Mouse (Mus musculus): Measurements from ENCODE around the gene Gm17482. TPM values are rescaled to one million over a fixed set of nuclear protein-coding genes. Genes with fewer than 3 reads are reported as not detected.

The Gm17482 gene
- not detected in 2 replicates for polyA plus RNA-seq (2015; fragmentation: Nextera tagmentation; extraction: Ambion mirVana)

DNA sequence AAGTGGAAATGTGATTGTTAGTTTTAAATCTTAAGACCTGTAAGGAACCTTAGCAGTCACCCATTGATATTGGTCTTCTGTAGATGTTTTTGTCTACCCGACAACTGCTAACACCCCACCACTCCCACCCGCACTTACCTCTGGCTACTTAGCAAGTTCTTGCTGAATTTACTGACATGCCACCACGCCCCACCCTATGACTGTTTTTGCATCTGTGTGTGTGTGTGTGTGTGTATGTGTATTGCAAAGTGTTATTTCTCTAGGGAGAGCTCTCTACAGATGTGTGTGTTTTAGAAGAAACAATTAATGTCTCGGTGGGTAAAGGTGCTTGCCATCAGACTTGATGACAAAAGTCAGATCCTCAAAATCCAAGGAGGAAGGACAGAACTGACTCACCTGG is at the start of gene Gm17482:
Gm17482 (plus strand) TSS at position 301 of the 400 bp plus-strand sequence.
- Histone ChIP-seq H3K36me3 (no peaks in the 10 kb centered on the region), H3K4me3 (no peak within 1 kb of the TSS), H3K27ac (no peak within 1 kb of the TSS), H3K27me3 (peaks cover 27% of the 10 kb centered on the region), H3K9me3 (replicated peaks) (no peaks in the 10 kb centered on the region), H3K4me1 (replicated peaks) (no peaks in the 10 kb centered on the region), H3K9ac (no peak within 1 kb of the TSS), H3K4me2 (no peak within 1 kb of the TSS)
- 72% methylated on average over 4 of the region's 4 CpGs for whole genome bisulfite sequencing
- ATAC-seq (replicated peaks; ENCODE audit: insufficient number of reproducible peaks, insufficient read depth, low FRiP score, low read depth): no peak

GRCm38 (mm10) chr6:115178826-115179225 is 48.3 kb upstream of the Gm17482 start:
- Histone ChIP-seq H3K4me1 (replicated peaks) (no peaks in the 10 kb centered on the region), H3K27me3 (peaks cover 7% of the 10 kb centered on the region; the same call in 1 of the 2 replicates), H3K4me2 (no peak overlapping the region), H3K27ac (no peak overlapping the region), H3K9me3 (replicated peaks) (no peaks in the 10 kb centered on the region), H3K36me3 (no peaks in the 10 kb centered on the region), H3K9ac (no peak overlapping the region), H3K4me3 (no peak overlapping the region)
- no peak for ATAC-seq (replicated peaks; ENCODE audit: insufficient number of reproducible peaks, insufficient read depth, low FRiP score, low read depth)
- WGBS: 18% methylated on average over 3 of the region's 3 CpGs

DNA sequence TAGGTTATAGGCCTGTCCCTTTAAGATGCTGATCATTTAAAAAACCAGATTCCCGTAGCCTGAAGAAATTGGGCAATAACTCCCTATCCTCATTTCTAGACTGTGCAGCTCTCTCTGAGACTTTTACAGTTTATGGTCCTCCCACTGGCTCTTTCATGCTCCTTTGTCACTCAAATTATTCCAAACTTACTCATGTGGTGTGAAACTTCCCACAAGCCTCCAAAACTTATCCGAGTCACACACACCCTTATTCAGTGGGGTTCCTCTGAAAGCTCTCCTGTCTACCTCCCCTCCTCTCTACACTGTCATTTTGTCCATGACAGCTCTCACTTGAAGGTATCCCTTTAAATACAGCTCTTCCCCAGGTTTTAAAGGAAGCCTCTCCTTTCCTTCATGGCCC is 46.0 kb upstream of the Gm17482 start:
- no peaks in the 10 kb centered on the region for H3K36me3 ChIP-seq
- peaks cover 7% of the 10 kb centered on the region; the same call in 1 of the 2 replicates for H3K27me3 ChIP-seq
- ATAC-seq (replicated peaks; ENCODE audit: insufficient number of reproducible peaks, insufficient read depth, low FRiP score, low read depth): no peak
- no peak overlapping the region for H3K9ac ChIP-seq
- no peak overlapping the region for H3K27ac ChIP-seq
- no peaks in the 10 kb centered on the region for H3K9me3 ChIP-seq (replicated peaks)
- H3K4me2 ChIP-seq: no peak overlapping the region
- H3K4me3 ChIP-seq: no peak overlapping the region
- no peaks in the 10 kb centered on the region for H3K4me1 ChIP-seq (replicated peaks)
- 73% methylated on average over 2 of the region's 2 CpGs for WGBS

DNA sequence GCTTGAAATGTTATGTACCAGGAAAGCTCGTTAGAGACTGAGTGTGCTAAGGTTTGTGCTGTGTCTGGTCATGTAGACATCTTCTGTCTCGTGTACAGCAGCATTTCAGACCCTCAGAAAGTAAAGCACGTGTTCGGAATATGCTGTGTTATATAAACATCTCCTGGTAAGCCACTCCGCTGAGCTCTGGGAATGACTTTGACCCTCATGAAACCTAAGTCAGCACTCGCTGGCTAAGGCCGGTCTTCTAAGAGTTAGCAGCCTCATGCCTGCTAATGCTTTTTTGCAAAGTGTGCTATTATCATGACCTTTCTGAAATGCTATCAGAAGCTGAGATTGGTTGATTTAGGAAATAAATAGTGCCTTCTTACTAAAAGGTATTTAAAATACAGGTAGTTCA is 36.0 kb upstream of the Gm17482 start:
- Histone ChIP-seq H3K9me3 (replicated peaks) (no peaks in the 10 kb centered on the region), H3K9ac (no peak overlapping the region), H3K4me1 (replicated peaks) (no peaks in the 10 kb centered on the region), H3K4me2 (no peak overlapping the region), H3K27ac (no peak overlapping the region), H3K36me3 (no peaks in the 10 kb centered on the region), H3K27me3 (no peaks in the 10 kb centered on the region), H3K4me3 (no peak overlapping the region)
- 67% methylated on average over 7 of the region's 7 CpGs for WGBS
- no peak for ATAC-seq (replicated peaks; ENCODE audit: insufficient number of reproducible peaks, insufficient read depth, low FRiP score, low read depth)

GRCm38 (mm10) chr6:115200753-115201152 is 26.4 kb upstream of the Gm17482 start:
- no peak overlapping the region for H3K4me3 ChIP-seq
- H3K27me3 ChIP-seq: peaks cover 3% of the 10 kb centered on the region; the same call in 1 of the 2 replicates
- no peaks in the 10 kb centered on the region for H3K4me1 ChIP-seq (replicated peaks)
- no peak overlapping the region for H3K27ac ChIP-seq
- H3K9ac ChIP-seq: no peak overlapping the region
- H3K36me3 ChIP-seq: no peaks in the 10 kb centered on the region
- no peak overlapping the region for H3K4me2 ChIP-seq
- H3K9me3 ChIP-seq (replicated peaks): no peaks in the 10 kb centered on the region
- no peak for ATAC-seq (replicated peaks; ENCODE audit: insufficient number of reproducible peaks, insufficient read depth, low FRiP score, low read depth)
- WGBS: 53% methylated on average over 3 of the region's 3 CpGs

DNA sequence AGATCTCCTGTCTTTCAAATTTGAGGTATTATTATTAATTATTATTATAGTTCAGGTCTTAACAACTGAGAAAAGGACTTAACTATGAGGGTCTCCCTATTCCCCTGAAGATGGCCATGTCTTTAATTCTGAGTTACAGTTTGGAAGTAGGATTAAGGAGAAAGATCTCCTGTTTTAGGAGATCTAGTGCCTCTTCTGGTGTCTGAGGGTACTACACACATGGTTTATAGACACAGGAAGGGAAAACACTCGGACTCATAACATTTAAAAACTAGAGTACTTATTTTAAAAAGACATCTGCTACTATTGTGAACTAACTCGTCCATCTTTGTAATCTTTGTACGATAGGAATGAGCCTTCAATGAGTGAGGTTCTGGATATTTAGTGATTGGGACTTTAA is 24.1 kb upstream of the Gm17482 start:
- ATAC-seq (replicated peaks; ENCODE audit: insufficient number of reproducible peaks, insufficient read depth, low FRiP score, low read depth): no peak
- Histone ChIP-seq H3K27me3 (no peaks in the 10 kb centered on the region), H3K36me3 (no peaks in the 10 kb centered on the region), H3K4me2 (no peak overlapping the region), H3K9ac (no peak overlapping the region), H3K9me3 (replicated peaks) (no peaks in the 10 kb centered on the region), H3K27ac (no peak overlapping the region), H3K4me1 (replicated peaks) (no peaks in the 10 kb centered on the region), H3K4me3 (no peak overlapping the region)
- WGBS: 59% methylated on average over 3 of the region's 3 CpGs

- Histone ChIP-seq H3K27me3 (0 out of 2 replicates have a peak, but pooled peaks cover under 1% of the 10 kb centered on the region), H3K27ac (no peak overlapping the region), H3K9ac (no peak overlapping the region), H3K4me1 (replicated peaks) (no peaks in the 10 kb centered on the region), H3K4me3 (no peak overlapping the region), H3K4me2 (no peak overlapping the region), H3K9me3 (replicated peaks) (no peaks in the 10 kb centered on the region), H3K36me3 (no peaks in the 10 kb centered on the region)
- WGBS: 54% methylated on average over 2 of the region's 2 CpGs
- 0 out of 2 replicates have a peak, but pooled peaks have one; percentile 31 for ATAC-seq (replicated peaks; ENCODE audit: insufficient number of reproducible peaks, insufficient read depth, low FRiP score, low read depth)
Observed at GRCm38 (mm10) chr6:115210187-115210586, 17.0 kb upstream of the Gm17482 start.

- Histone ChIP-seq H3K27ac (no peak overlapping the region), H3K9ac (no peak overlapping the region), H3K36me3 (no peaks in the 10 kb centered on the region), H3K27me3 (0 out of 2 replicates have a peak, but pooled peaks cover 4% of the 10 kb centered on the region), H3K4me2 (no peak overlapping the region), H3K9me3 (replicated peaks) (no peaks in the 10 kb centered on the region), H3K4me3 (no peak overlapping the region), H3K4me1 (replicated peaks) (no peaks in the 10 kb centered on the region)
- WGBS: 72% methylated on average over 3 of the region's 3 CpGs
- no peak for ATAC-seq (replicated peaks; ENCODE audit: insufficient number of reproducible peaks, insufficient read depth, low FRiP score, low read depth)
Observed at GRCm38 (mm10) chr6:115210820-115211219, 16.3 kb upstream of the Gm17482 start.

DNA sequence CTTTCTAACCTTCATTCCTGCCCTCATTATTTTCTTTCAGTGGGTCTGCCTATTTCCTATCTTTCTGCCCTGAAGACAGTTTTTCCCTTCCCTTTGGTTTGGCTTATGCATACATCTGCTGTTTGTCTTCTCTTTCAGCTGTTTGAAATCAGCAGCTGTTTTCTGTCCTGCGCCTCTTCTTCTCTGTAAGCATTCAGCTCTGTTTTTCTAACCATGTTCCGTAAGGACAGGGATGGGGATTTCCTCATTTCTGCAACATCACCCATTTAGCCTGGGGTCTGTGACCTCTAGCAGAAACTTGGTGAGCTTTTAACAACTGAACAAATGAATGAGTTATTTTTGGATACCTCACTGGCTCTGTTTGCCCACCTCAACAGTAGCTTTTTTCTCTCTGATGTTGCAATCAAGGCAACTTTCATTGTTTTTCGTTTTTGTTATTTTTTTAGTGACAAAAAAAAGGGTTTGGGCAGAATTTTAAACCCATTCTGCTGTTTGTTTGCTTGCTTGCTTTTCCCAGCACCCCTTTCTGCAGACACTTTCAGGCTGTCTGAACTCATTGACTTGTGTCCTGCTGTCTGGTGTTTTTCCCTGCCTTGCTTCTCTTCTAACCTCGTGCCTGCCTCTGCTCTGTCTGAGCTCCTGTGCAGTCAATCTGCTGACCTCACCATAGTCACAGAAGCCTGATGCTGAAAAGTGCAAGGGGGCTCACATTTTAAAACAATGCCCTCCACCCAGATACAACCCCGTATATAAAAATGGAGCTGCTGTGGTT is 14.8 kb upstream of the Gm17482 start:
- Histone ChIP-seq H3K36me3 (no peaks in the 10 kb centered on the region), H3K9me3 (replicated peaks) (no peaks in the 10 kb centered on the region), H3K27me3 (0 out of 2 replicates have a peak, but pooled peaks cover 4% of the 10 kb centered on the region), H3K27ac (no peak overlapping the region), H3K4me2 (no peak overlapping the region), H3K4me1 (replicated peaks) (no peaks in the 10 kb centered on the region), H3K9ac (no peak overlapping the region), H3K4me3 (no peak overlapping the region)
- 48% methylated on average over 5 of the region's 5 CpGs for WGBS
- no peak for ATAC-seq (replicated peaks; ENCODE audit: insufficient number of reproducible peaks, insufficient read depth, low FRiP score, low read depth)

- Histone ChIP-seq H3K27ac (no peak overlapping the region), H3K36me3 (no peaks in the 10 kb centered on the region), H3K9ac (no peak overlapping the region), H3K4me1 (replicated peaks) (no peaks in the 10 kb centered on the region), H3K4me2 (no peak overlapping the region), H3K27me3 (0 out of 2 replicates have a peak, but pooled peaks cover 4% of the 10 kb centered on the region), H3K9me3 (replicated peaks) (no peaks in the 10 kb centered on the region), H3K4me3 (no peak overlapping the region)
- 60% methylated on average over 5 of the region's 5 CpGs for WGBS
- ATAC-seq (replicated peaks; ENCODE audit: insufficient number of reproducible peaks, insufficient read depth, low FRiP score, low read depth): no peak
Observed at GRCm38 (mm10) chr6:115213129-115213528, 14.0 kb upstream of the Gm17482 start.

- peaks cover 18% of the 10 kb centered on the region for H3K27me3 ChIP-seq
- WGBS: 68% methylated on average over 8 of the region's 8 CpGs
- ATAC-seq (replicated peaks; ENCODE audit: insufficient number of reproducible peaks, insufficient read depth, low FRiP score, low read depth): no peak
Observed at GRCm38 (mm10) chr6:115221215-115221641, 5.9 kb upstream of the Gm17482 start.

GRCm38 (mm10) chr6:115225519-115225918 is 1.6 kb upstream of the Gm17482 start:
- H3K4me1 ChIP-seq (replicated peaks): no peaks in the 10 kb centered on the region
- H3K4me3 ChIP-seq: no peak overlapping the region
- WGBS: 55% methylated on average over 3 of the region's 3 CpGs
- H3K9ac ChIP-seq: no peak overlapping the region
- H3K36me3 ChIP-seq: no peaks in the 10 kb centered on the region
- peaks cover 21% of the 10 kb centered on the region for H3K27me3 ChIP-seq
- no peak overlapping the region for H3K27ac ChIP-seq
- no peak for ATAC-seq (replicated peaks; ENCODE audit: insufficient number of reproducible peaks, insufficient read depth, low FRiP score, low read depth)
- no peak overlapping the region for H3K4me2 ChIP-seq
- H3K9me3 ChIP-seq (replicated peaks): no peaks in the 10 kb centered on the region

More at GRCm38 (mm10) chr6:115221215-115221641, 5.9 kb upstream of the Gm17482 start:
- Histone ChIP-seq H3K9ac (no peak overlapping the region), H3K36me3 (no peaks in the 10 kb centered on the region), H3K9me3 (replicated peaks) (no peaks in the 10 kb centered on the region), H3K27ac (no peak overlapping the region), H3K4me1 (replicated peaks) (no peaks in the 10 kb centered on the region), H3K4me2 (no peak overlapping the region), H3K4me3 (no peak overlapping the region)
